Mouse (Mus musculus) hindbrain, embryonic 12.5 days (tissue): ENCODE results near the gene Lats1. TPM values are rescaled to one million over a fixed set of nuclear protein-coding genes. Genes with fewer than 3 reads are reported as not detected.
"Not testable (repeated sequence)": the region's sequence is repeated elsewhere in the genome, so short reads cannot be mapped to it uniquely, and the experiment has no call there.

Experiments
- ATAC-seq: fragments of 200-750 bp; cut with Nextera tagmentation; 2 replicates; pipeline ENCODE4 v1.8.0; 2017; ENCODE audit warnings: moderate TSS enrichment; ENCODE audit not compliant: low FRiP score
- H3K27ac ChIP-seq: fragments of 300-500 bp; sonication (generic); 2 replicates; pipeline ENCODE4 v1.5.1; 2016; ENCODE audit warnings: mild to moderate bottlenecking
- H3K27me3 ChIP-seq: fragments of 300-500 bp; sonication (generic); 2 replicates; pipeline ENCODE4 v1.6.1; 2016; ENCODE audit warnings: mild to moderate bottlenecking
- H3K36me3 ChIP-seq: fragments of 300-500 bp; sonication (generic); 2 replicates; pipeline ENCODE4 v1.6.1; 2016; ENCODE audit warnings: mild to moderate bottlenecking
- H3K4me1 ChIP-seq: fragments of 300-500 bp; sonication (generic); 2 replicates; pipeline ENCODE4 v1.6.1; 2016
- H3K4me2 ChIP-seq: fragments of 300-500 bp; sonication (generic); replicated peaks from 2 replicates; pipeline ENCODE4 v1.6.1; 2016; ENCODE audit warnings: mild to moderate bottlenecking
- H3K4me3 ChIP-seq: fragments of 300-500 bp; sonication (generic); 2 replicates; pipeline ENCODE4 v1.5.1; 2016; ENCODE audit warnings: mild to moderate bottlenecking
- H3K9ac ChIP-seq: fragments of 300-500 bp; sonication (generic); 2 replicates; pipeline ENCODE4 v1.6.1; 2016; ENCODE audit warnings: mild to moderate bottlenecking, moderate library complexity
- H3K9me3 ChIP-seq: fragments of 300-500 bp; sonication (generic); replicated peaks from 2 replicates; pipeline ENCODE4 v1.6.1; 2016; ENCODE audit warnings: mild to moderate bottlenecking
- WGBS: fragments of 180-500 bp; shearing (Covaris S2); methylation state at CpG from one replicate; pipeline ENCODE4 v1.1.7; 2016; 5-methylcytosine and 5-hydroxymethylcytosine counted together
- polyA plus RNA-seq: library from polyadenylated mRNA; unstranded; fragments of >200 nt; fragmentation: Nextera tagmentation; extraction: Ambion mirVana; gene quantifications from 2 replicates; pipeline ENCODE4 v1.2.1, GENCODE M21; 2016

Gene Lats1
- polyA plus RNA-seq, 1 experiment from 2014 or later, result 16.4 TPM

DNA sequence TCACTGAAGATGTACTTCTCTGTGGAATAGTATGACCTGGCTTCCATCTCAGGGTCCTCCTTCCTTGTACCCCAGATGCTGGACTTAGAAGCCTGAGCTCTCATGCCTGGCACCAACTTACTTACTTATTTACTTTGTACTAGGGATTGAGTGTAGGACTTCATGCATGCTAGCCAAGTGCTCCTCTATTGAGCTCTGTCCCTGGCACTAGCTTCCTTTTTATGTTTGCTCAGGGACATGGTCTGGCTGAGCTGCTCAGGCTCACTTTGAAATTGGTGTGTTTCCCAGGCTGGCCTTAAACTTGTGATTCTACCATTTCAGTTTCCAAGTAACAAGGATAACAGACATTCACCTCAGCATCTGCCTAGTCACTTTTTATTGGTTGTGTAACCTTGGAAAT, 56.1 kb downstream of the Lats1 start:
- Histone ChIP-seq H3K9ac (no peak overlapping the region), H3K36me3 (0 out of 2 replicates have a peak, but pooled peaks cover 8% of the 10 kb centered on the region), H3K27me3 (no peaks in the 10 kb centered on the region), H3K4me3 (no peak overlapping the region), H3K4me2 (no peak overlapping the region), H3K4me1 (no peaks in the 10 kb centered on the region), H3K27ac (no peak overlapping the region), H3K9me3 (no peaks in the 10 kb centered on the region)
- no peak for ATAC-seq

DNA sequence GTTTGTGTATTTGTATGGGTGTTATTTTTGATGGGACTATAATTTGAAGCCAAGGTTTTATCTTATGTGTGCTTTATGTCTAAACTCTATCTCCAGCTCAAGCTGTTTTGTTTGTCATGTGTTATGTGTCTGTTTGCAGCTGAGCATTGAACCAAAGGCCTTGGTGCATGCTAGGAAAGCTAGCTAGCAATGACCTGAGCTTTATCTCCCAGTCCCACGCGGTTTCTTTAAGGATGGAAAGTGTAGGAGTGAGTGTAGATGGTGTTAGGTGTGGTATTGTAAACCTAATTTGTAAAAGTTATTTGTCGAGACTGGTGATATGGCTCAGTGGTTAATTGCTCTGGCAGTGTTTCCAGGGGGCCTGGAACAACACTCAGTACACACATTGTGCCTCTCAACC, 56.9 kb downstream of the Lats1 start:
- Histone ChIP-seq H3K4me2 (no peak overlapping the region), H3K27me3 (no peaks in the 10 kb centered on the region), H3K36me3 (peaks cover 12% of the 10 kb centered on the region), H3K4me1 (no peaks in the 10 kb centered on the region), H3K9ac (no peak overlapping the region), H3K4me3 (no peak overlapping the region), H3K9me3 (no peaks in the 10 kb centered on the region), H3K27ac (no peak overlapping the region)
- 80% methylated on average over 3 of the region's 3 CpGs for WGBS
- ATAC-seq, result no peak

DNA sequence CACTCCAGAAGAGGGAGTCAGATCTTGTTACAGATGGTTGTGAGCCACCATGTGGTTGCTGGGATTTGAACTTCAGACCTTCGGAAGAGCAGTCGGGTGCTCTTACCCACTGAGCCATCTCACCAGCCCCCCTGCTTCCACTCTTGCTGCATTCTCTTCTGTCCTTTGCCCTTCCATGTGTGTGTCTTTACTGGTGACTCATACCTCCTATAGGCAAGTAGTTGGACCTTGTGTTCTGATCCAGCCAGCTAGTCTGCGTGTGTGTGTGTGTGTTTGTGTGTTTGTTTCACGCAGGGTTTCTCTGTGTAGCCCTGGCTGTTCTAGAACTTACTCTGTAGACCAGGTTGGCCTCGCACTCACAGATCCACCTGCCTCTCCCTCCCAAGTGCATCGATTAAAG, 64.5 kb downstream of the Lats1 start:
- not testable (repeated sequence) for H3K4me3 ChIP-seq, H3K4me2 ChIP-seq, ATAC-seq, H3K27me3 ChIP-seq, H3K9ac ChIP-seq, H3K9me3 ChIP-seq, H3K27ac ChIP-seq, H3K4me1 ChIP-seq
- H3K36me3 ChIP-seq, result peaks cover 62% of the 10 kb centered on the region
- WGBS, result 97% methylated on average over 6 of the region's 6 CpGs

DNA sequence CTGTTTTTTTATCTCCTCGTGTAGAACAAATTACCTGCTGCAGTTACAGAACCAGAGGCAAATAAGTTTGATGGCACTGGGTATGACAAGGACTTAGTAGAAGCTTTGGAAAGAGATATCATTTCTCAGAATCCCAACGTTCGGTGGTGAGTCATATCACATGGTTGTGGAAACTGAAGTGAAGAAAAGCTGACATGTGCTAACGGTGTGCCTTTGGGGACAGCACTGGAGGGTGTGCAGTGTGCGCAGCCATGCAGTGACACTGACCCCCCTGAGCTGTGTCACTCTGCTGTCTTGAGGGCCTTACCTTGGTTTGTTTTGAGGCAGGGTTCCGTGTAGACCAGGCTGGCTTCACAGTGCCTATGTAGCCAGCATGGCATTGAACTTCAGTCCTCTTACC, 67.7 kb downstream of the Lats1 start:
- H3K4me1 ChIP-seq, result no peaks in the 10 kb centered on the region
- H3K4me2 ChIP-seq, result no peak overlapping the region
- peaks cover 62% of the 10 kb centered on the region for H3K36me3 ChIP-seq
- no peak overlapping the region for H3K9ac ChIP-seq
- no peak for ATAC-seq
- H3K9me3 ChIP-seq, result no peaks in the 10 kb centered on the region
- H3K27me3 ChIP-seq, result no peaks in the 10 kb centered on the region
- WGBS, result 94% methylated on average over 6 of the region's 6 CpGs
- no peak overlapping the region for H3K27ac ChIP-seq
- no peak overlapping the region for H3K4me3 ChIP-seq

DNA sequence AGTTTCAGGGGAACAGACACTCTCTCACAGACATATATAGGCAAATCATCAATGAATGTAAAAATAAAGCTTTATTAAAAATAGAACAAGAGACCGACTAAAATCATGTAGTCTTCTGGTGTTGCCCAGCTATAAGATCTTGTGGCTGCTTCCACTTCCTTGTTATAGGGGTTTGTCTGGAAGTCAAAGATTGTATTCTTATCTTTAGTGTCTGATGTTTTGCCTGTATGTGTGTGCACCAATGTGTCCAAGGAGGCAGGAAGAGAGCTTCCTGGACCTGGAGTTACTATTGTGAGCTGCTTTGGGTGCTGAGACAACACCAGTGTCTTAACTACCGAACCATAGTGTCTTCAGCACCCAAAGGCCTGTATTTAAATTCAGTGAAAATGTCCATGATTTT, 76.5 kb downstream of the Lats1 start:
- H3K36me3 ChIP-seq, result peaks cover 71% of the 10 kb centered on the region
- no peaks in the 10 kb centered on the region for H3K9me3 ChIP-seq
- H3K27me3 ChIP-seq, result no peaks in the 10 kb centered on the region
- ATAC-seq, result no peak
- H3K9ac ChIP-seq, result no peak overlapping the region
- H3K4me1 ChIP-seq, result no peaks in the 10 kb centered on the region
- no peak overlapping the region for H3K4me2 ChIP-seq
- 93% methylated on average over 2 of the region's 2 CpGs for WGBS
- no peak overlapping the region for H3K4me3 ChIP-seq
- no peak overlapping the region for H3K27ac ChIP-seq

Other genes with a start within 250 kb of the Lats1 start
- gene Ulbp1, start 207.6 kb upstream of the Lats1 start, polyA plus RNA-seq, result 2.0 and 2.6 TPM in 2 replicates
- gene Lrp11, start 91.4 kb upstream of the Lats1 start, polyA plus RNA-seq, result 17.7 and 19.3 TPM in 2 replicates
- 40.6 and 42.2 TPM in 2 replicates for gene Nup43, start 13.7 kb upstream of the Lats1 start, polyA plus RNA-seq
- gene Pcmt1, start 78 bp upstream of the Lats1 start, polyA plus RNA-seq, result 136 and 137 TPM in 2 replicates
- 48.2 and 51.5 TPM in 2 replicates for gene Katna1, start 44.8 kb downstream of the Lats1 start, polyA plus RNA-seq
- gene Ginm1, start 111.6 kb downstream of the Lats1 start, polyA plus RNA-seq, result 61.2 and 61.3 TPM in 2 replicates
- 47.7 and 51.7 TPM in 2 replicates for gene Ppil4, start 111.7 kb downstream of the Lats1 start, polyA plus RNA-seq
- gene Zc3h12d, start 151.3 kb downstream of the Lats1 start, polyA plus RNA-seq, result 0.19 and 0.25 TPM in 2 replicates